Mouse (Mus musculus) myocyte (in vitro differentiated cells): Measurements from ENCODE around the gene Olfr748. TPM values are rescaled to one million over a fixed set of nuclear protein-coding genes. Genes with fewer than 3 reads are reported as not detected.

Source experiments
- H3K27me3 ChIP-seq: one replicate; pipeline ENCODE4 v1.6.1; 2011; ENCODE audit not compliant: control insufficient read depth, insufficient read depth, insufficient read length
- H3K36me3 ChIP-seq: one replicate; pipeline ENCODE4 v1.6.1; 2011; ENCODE audit not compliant: control insufficient read depth, insufficient read depth
- H3K4me2 ChIP-seq: one replicate; pipeline ENCODE4 v1.6.1; 2011; ENCODE audit warnings: low read depth, control low read depth
- H3K4me3 ChIP-seq: one replicate; pipeline ENCODE4 v1.5.1; 2011; ENCODE audit warnings: mild to moderate bottlenecking, control low read depth, moderate library complexity
- H3K79me2 ChIP-seq: one replicate; pipeline ENCODE4 v1.6.1; 2011; ENCODE audit not compliant: control insufficient read depth, insufficient read depth
- H3ac ChIP-seq: one replicate; pipeline ENCODE4 v1.6.1; 2011; ENCODE audit not compliant: control insufficient read depth, insufficient read length
- CEBPB ChIP-seq: IDR thresholded peaks from 2 replicates; pipeline ENCODE4 v1.6.1; 2011; ENCODE audit warnings: mild to moderate bottlenecking, moderate library complexity; ENCODE audit not compliant: poor library complexity, insufficient read depth, severe bottlenecking
- E2F4 ChIP-seq: IDR thresholded peaks from one replicate; pipeline ENCODE4 v1.6.1; 2011; ENCODE audit warnings: mild to moderate bottlenecking, control low read depth, moderate library complexity; ENCODE audit not compliant: insufficient read depth
- MAX ChIP-seq: IDR thresholded peaks from one replicate; pipeline ENCODE4 v1.6.1; 2011; ENCODE audit warnings: low read depth, mild to moderate bottlenecking, control low read depth
- MYOD1 ChIP-seq, 3 experiments: IDR thresholded peaks; one replicate each; pipeline ENCODE4 v1.6.1; 2011; ENCODE audit warnings: control low read depth in 2 of 3, low read depth in 2 of 3, mild to moderate bottlenecking in 2 of 3, moderate library complexity in 1 of 3; ENCODE audit not compliant: insufficient read length in 2 of 3, control insufficient read depth in 1 of 3
- MYOG ChIP-seq, 3 experiments: IDR thresholded peaks; one replicate each; pipeline ENCODE4 v1.6.1; 2011; ENCODE audit warnings: control low read depth in 2 of 3, low read depth in 2 of 3, mild to moderate bottlenecking in 2 of 3; ENCODE audit not compliant: insufficient read length in 2 of 3, control insufficient read depth in 1 of 3, insufficient read depth in 1 of 3
- POLR2A ChIP-seq: IDR thresholded peaks from one replicate; pipeline ENCODE4 v1.6.1; 2011; ENCODE audit warnings: low read depth, mild to moderate bottlenecking, control low read depth, moderate library complexity; ENCODE audit not compliant: insufficient read length
- POLR2AphosphoS2 ChIP-seq: IDR thresholded peaks from one replicate; pipeline ENCODE4 v1.6.1; 2011; ENCODE audit warnings: low read depth, control low read depth; ENCODE audit not compliant: insufficient read length
- REST ChIP-seq: IDR thresholded peaks from one replicate; pipeline ENCODE4 v1.6.1; 2011; ENCODE audit warnings: mild to moderate bottlenecking, control low read depth, moderate library complexity; ENCODE audit not compliant: insufficient read depth, insufficient read length
- SRF ChIP-seq: IDR thresholded peaks from one replicate; pipeline ENCODE4 v1.6.1; 2011; ENCODE audit warnings: low read depth; ENCODE audit not compliant: control insufficient read depth, insufficient read length
- TCF12 ChIP-seq: IDR thresholded peaks from one replicate; pipeline ENCODE4 v1.6.1; 2011; ENCODE audit warnings: mild to moderate bottlenecking, control low read depth; ENCODE audit not compliant: poor library complexity, insufficient read depth, severe bottlenecking
- TCF3 ChIP-seq: IDR thresholded peaks from one replicate; pipeline ENCODE4 v1.6.1; 2011; ENCODE audit warnings: low read depth, control low read depth; ENCODE audit not compliant: insufficient read length
- USF1 ChIP-seq: IDR thresholded peaks from one replicate; pipeline ENCODE4 v1.6.1; 2011; ENCODE audit warnings: low read depth, mild to moderate bottlenecking, control low read depth, moderate library complexity
- polyA plus RNA-seq: library from polyadenylated mRNA; unstranded; fragments of >200 nt; fragmentation: generic; extraction: Trizol; gene quantifications from one replicate; pipeline ENCODE4 v1.2.1, GENCODE M21; 2012; ENCODE audit warnings: missing spikeins

Gene Olfr748
- polyA plus RNA-seq, 1 experiment: not detected

DNA sequence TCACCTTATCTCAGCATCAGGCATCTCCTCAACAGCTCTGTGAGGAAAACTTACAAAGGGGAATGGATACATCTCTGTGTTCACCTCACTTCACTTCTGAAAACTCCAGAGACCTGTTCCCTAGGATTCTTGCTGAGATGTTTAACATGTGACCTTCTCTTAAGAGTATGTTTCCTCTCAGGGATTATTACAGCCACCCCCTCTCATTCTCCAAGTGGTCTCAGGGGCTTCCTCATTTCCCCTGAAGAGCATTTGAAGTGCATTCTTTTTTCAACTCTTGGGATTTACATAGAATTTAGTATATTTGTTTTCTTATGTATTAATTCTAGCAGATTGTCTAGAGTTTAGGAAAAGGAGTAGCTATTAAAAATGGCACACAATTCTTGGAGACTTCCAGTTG is 37.8 kb downstream of the Olfr748 start, which contains the start of gene Olfr749:
Gene Olfr749 (minus strand): TSS at position 101 of the 400 bp plus-strand sequence.
- Histone ChIP-seq H3K27me3 (no peaks in the 10 kb centered on the region), H3K4me3 (no peak within 1 kb of the TSS), H3K36me3 (no peaks in the 10 kb centered on the region), H3ac (no peak within 1 kb of the TSS), H3K79me2 (no peaks in the 10 kb centered on the region), H3K4me2 (no peak within 1 kb of the TSS)
- TF ChIP-seq MAX: no peak
- no peak for TF ChIP-seq SRF
- no peak for TF ChIP-seq REST
- TF ChIP-seq MYOD1 (IDR thresholded peaks at IDR 0.05; ENCODE audit: control insufficient read depth in 1 of 3, insufficient read length in 2 of 3, low read depth in 2 of 3): no peak
- TF ChIP-seq MYOG (IDR thresholded peaks at IDR 0.05; ENCODE audit: control insufficient read depth in 1 of 3, insufficient read depth in 1 of 3, insufficient read length in 2 of 3, low read depth in 2 of 3): no peak
- TF ChIP-seq CEBPB: no peak
- TF ChIP-seq USF1: no peak
- TF ChIP-seq E2F4: no peak
- TF ChIP-seq POLR2A: no peak
- no peak for TF ChIP-seq TCF3
- TF ChIP-seq TCF12: no peak
- TF ChIP-seq POLR2AphosphoS2: no peak

DNA sequence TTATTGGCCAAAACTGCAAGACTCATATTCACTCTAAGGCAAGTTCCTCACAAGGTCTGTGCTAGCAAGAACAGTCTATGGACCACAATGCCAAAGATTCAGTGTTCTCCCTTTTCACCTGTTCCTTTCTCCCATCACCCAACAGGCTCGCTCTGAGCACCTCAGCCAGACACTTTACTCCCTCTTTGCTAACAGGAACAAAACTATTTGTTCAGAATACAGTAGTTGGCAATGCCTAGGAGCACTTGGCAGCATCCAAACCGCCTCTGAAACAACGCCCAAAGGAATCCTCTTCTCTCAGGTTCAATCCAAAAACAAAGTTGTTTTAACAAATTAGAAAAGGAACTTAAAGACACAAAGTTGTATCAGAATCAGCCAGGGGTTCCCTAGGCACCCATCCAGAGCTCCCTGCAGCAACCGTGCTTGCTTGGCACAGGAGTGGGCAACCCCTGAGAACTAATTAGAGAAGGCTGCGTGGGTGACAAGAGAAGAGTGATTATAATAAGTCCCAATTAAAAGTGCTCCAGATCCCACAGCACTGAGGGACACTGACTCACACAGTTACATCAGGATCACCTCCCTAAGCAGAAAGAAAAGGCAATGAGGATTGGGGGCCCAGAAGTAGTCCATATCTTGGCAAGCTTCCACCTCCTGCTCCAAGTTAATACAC is 51.4 kb downstream of the Olfr748 start:
- H3K27me3 ChIP-seq: no peaks in the 10 kb centered on the region
- TF ChIP-seq REST (no peak), E2F4 (no peak)
- H3K36me3 ChIP-seq: no peaks in the 10 kb centered on the region
- no peaks in the 10 kb centered on the region for H3K79me2 ChIP-seq
- no peak overlapping the region for H3K4me2 ChIP-seq
- no peak overlapping the region for H3K4me3 ChIP-seq
- no peak overlapping the region for H3ac ChIP-seq

Other genes starting within 250 kb of the Olfr748 start
- gene Olfr741, start 234.6 kb upstream of the Olfr748 start, polyA plus RNA-seq: not detected
- not detected for gene Olfr742, start 203.8 kb upstream of the Olfr748 start, polyA plus RNA-seq
- gene Olfr743, start 185.5 kb upstream of the Olfr748 start, polyA plus RNA-seq: not detected
- not detected for gene Olfr744, start 92.5 kb upstream of the Olfr748 start, polyA plus RNA-seq
- gene Olfr745, start 68.0 kb upstream of the Olfr748 start, polyA plus RNA-seq: not detected
- not detected for gene Olfr746, start 60.3 kb upstream of the Olfr748 start, polyA plus RNA-seq
- not detected for gene Olfr747, start 14.2 kb upstream of the Olfr748 start, polyA plus RNA-seq
- gene Olfr749, start 37.7 kb downstream of the Olfr748 start, polyA plus RNA-seq: not detected
- gene Ttc5, start 78.1 kb downstream of the Olfr748 start, polyA plus RNA-seq: 26.7 TPM
- 0.16 TPM for gene Ccnb1ip1, start 100.4 kb downstream of the Olfr748 start, polyA plus RNA-seq
- 22.1 TPM for gene Parp2, start 100.5 kb downstream of the Olfr748 start, polyA plus RNA-seq
- gene Tep1, start 163.2 kb downstream of the Olfr748 start, polyA plus RNA-seq: 20.6 TPM
- 4.9 TPM for gene Klhl33, start 190.1 kb downstream of the Olfr748 start, polyA plus RNA-seq
- gene Osgep, start 217.5 kb downstream of the Olfr748 start, polyA plus RNA-seq: 81.0 TPM
- 113 TPM for gene Apex1, start 217.6 kb downstream of the Olfr748 start, polyA plus RNA-seq
- 71.3 TPM for gene Pip4p1, start 223.5 kb downstream of the Olfr748 start, polyA plus RNA-seq
- 20.4 TPM for gene Pnp, start 223.7 kb downstream of the Olfr748 start, polyA plus RNA-seq
- gene Gm49342, start 237.1 kb downstream of the Olfr748 start, polyA plus RNA-seq: 11.9 TPM
- gene Pnp2, start 248.6 kb downstream of the Olfr748 start, polyA plus RNA-seq: 0.08 TPM